Mouse (Mus musculus): Measurements from ENCODE around the gene Tmem39b.
"Not testable (repeated sequence)": the region's sequence is repeated elsewhere in the genome, so short reads cannot be mapped to it uniquely, and the experiment has no call there.

Gene Tmem39b

DNA sequence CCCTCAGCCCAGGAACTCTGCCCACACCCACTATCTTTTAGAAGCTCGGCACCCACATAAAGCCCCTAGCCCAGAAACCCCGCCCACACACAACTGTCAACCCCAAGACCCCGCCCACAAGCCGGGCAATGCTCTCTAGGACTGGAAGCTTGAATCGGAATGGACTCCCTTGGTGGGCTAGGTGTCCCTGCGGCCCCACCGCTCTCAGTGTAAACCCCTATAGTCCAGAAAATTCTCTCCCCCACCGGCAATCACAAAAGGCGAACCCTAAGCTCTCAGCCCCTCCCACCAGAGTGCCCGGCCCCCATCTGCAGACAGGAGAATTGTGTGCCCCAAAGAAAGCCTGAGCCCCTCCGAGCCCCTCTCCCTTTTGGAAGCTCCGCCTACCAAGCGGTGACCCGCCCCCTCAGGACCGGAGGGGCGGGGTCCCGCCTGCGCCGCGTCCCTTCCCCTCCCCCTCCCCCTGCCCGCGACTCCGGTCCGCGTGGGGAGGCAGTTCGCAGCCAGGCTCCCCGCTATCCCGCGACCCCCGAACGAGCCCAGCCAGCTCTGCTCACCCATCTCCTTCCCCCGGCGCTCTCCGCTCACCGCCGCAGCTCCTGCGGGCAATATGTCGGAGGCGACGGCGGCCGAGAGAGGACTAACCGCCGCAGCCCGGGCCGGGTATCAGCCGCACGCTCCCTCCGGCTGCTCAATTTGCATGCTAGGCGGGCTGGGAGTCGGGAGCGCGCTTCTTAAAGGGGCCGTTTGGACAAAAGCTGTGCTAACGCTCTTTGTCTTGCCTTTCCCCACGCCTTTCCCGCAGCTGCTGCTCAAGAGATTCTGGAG lies at the start of gene Tmem39b:
TSS of gene Tmem39b (minus strand) at position 681 of the 828 bp plus-strand sequence.
- DNase-seq: peak; percentile 89

DNA sequence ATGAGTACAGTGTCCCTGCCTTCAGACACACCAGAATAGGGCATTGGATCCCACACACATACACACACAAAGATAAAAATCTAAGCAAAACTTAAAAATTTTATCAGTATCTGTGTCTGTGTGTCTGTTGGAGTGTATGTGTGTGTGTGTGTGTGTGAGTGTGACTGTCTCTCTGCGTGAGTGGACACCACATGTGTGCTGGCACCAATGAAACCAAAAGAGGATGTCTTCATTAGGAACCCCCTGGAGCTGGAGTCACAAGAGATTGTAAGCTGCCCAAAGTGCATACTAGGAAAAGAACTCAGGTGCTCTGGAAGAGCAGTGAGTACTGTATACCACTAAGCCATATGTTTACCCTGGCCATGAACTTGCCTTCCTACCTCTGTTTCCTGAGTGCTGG lies 49.5 kb upstream of the Tmem39b start:
- DNase-seq: no peak

DNA sequence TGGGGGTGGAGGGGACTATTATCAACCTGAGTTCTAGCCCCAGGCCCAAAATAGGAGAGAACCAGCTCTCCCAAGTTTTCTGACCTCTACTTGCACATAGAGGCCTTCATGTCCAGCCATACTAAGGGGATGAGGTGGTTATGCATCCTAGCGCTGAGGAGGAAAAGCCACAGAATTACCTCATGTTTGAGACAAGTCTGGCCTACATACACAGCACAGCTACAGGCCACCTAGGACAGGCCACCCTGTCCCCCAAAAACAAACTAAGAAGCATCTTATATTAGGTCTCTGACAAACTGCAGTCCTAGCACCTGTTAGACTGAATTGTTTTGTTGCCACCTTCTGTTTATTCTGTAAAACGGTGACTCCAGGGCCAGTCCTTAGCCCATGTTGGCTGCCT lies 46.9 kb upstream of the Tmem39b start:
- peak; percentile 11 for DNase-seq

DNA sequence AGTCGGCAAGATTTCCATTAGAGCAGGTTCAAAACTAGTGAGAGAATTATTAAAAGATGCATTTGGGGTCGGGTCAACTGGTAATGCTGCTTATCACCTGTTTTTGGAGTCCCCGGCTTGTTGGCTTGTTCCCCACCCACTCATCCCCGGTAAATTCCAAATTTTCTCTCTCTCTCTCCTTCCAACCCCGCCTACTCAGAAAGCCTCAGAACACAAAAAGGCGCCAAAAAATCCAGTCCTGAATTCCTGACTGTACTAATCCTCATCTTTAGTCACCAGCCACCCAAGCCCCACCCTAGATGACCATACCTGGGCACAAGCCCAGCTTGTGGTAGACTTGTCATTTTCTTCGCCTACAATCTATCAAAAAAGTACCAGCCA lies 46.4 kb upstream of the Tmem39b start:
- no peak for DNase-seq

DNA sequence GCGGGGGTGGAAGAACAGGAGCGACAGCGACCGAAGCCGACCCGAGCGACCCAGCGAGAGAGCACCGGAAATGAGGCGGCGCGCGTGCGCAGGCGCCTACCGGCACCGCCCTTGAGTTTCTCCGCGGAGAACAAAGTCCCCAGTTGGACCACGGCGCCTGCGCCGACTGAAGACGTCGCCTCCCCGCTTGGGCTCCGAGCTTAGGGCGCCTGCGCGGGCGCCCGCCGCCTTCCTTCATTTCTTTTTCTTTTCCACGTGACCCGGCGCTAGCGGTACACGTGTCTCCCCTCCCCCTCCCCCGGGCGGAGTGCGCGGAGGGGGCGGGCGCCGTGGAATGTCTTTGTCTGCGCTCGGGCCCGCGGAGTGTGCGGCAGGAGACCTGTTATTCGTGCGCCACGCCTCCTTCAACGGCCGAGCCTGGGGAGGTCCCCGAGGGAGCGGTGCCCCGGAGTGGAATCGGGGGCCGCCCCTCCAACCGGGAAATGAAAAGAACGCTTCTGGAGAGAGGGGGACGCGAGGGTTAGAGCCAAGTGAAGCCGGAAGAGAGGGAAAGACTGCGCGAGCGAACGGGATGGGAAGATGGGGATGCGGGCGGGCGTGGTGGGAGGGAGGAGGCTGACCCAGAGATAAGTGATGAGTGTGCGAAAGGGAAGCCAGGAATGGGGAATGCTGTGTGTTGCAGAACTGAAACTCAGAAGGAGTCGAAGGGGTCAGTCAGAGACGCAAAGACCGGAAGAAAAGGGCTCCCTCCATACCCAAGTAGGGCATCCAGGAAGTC lies 45.8 kb upstream of the Tmem39b start, which contains the start of gene Khdrbs1:
TSS of gene Khdrbs1 (minus strand) at position 72 of the 778 bp plus-strand sequence.
- peak; percentile 94 for DNase-seq

DNA sequence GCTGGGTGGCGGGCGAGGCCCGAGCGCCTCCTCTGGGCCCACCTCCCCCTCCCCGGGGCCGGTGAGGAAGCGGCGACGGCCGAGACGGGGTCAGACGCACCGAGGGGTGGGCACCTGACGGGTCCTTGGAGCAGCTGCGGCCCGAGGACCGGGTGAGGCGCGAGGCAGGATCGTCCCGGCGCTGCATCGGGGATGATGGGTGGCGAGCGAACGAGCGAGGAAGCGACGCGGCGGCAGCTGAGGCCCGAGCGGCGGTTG lies 45.3 kb upstream of the Tmem39b start:
- DNase-seq: no peak

DNA sequence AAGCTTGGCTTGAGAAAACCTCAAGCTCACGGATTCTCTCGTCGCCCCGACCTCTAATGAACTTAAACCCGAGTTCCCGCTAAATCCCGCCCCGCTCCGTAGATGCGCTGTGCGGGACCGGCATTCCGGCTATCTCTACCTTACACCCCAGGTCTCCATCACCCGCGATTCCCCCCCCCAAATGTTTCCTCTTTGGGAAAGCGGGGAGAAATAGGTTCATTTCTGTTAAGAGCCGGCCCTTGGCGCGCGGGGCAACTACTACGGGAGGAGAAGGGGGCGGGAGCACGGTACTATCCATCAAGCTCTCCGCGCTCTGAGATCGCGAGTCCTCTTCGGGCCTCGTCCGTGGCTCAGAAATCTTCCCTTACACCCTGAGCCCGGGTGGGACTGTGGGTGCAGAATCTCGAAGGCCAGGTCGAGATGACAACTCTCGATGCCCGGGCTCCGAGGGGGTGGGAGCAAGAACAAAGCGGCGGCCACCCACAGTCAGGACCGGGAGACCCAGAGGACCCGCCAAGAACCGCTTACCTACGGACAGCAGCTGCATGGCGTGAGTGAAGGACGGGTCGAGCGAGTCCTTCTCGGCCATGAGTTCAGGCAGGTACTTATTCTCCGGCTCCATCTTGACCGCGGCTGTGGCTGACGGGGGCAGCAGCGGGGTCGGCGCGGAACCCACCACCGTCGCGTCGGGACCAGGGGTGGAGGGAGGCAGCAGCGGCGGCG lies 44.8 kb upstream of the Tmem39b start:
- DNase-seq: no peak

DNA sequence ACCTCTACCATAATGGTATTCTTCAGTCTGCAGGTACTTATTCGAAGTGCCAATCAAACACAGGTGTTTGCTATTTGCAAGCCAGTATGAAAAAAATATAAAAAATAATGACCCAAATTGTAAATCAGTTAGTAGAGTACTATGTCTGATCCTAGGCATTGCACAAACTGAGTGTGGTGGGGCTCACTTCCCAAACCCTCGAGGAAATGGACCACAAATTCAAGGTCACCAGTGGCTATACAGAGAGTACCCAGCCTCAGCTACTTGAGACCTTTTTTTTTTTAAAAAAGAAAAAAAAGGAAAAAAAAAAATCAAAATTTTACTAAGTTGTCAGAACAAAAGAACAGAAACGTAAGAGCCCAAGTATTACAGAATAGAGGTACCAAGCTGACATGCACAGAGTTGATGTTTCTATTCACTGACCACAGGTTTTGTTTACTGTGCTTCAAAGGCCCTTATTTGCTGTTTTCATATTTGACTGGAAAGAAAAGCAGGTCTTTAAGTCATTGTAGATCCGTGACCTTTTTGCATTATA lies 42.5 kb upstream of the Tmem39b start:
- no peak for DNase-seq

DNA sequence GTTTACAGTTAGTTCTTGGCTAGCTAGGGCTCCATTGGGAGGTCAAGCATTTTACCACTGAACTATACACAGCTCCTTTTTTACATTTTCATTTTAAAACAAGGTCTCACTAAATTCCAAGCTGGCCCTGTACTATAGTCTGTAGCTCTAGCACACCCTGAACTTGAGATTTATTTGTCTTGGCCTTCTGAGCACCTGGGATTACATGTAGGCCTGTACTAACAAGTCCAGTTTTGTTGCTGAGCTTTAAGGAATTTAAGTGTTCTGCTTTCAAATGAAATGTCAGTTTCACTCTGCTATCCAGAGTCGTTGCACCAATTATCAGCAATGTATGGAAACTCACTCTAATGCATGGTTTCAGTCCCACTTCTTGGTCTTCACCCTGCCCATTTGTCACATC lies 39.5 kb upstream of the Tmem39b start:
- no peak for DNase-seq

DNA sequence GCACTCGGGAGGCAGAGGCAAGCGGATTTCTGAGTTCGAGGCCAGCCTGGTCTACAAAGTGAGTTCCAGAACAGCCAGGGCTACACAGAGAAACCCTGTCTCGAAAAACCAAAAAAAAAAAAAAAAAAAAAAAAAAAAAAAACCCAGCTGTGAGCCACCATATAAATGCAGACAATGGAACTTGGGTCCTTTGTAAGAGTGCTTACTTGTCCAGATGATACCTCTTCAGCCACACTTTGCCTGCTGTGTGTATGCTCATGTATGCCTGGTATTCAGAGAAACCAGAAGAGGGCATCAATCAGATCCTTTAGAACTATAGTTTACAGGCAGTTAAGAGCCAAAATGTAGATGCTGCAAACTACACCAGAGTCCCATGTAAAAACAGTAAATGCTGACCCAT lies 38.8 kb upstream of the Tmem39b start:
- DNase-seq: not testable (repeated sequence)

DNA sequence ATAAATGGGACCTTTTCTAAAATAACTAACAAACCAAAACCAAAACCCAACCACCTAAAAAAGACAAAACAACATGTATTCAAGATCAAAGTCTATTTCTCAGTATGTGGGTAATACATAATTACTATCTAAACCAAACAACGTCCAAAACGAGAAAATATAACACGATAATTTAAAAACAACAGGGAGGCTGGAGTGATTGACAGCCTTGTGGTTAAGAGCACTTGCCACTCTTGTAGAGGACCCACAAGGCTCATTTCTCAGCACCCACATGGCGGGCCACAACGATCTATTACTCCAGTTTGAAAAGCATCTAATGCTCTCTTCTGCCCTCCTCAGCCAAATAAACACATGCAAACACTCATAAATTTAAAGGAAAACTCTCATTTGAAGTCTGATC lies 34.8 kb upstream of the Tmem39b start:
- no peak for DNase-seq

DNA sequence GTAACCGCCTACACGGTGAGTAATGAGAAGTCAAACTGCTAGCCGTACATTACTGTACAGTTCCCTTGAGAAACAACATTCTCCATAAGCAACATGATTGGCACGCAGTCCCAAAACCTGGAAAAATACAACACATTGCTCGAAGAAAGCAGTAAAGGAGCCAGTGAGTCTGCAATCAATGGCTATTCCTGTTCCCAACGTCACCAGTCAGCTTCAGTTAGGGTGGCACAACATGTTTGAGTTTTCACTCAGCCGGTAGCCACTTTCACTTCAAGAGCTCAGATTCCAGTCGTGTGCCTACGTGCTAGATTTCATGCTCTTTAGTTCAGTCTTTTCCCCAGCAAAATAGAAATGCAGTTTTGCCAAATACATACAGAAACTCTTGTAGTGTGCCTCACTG lies 19.7 kb upstream of the Tmem39b start:
- DNase-seq: no peak

DNA sequence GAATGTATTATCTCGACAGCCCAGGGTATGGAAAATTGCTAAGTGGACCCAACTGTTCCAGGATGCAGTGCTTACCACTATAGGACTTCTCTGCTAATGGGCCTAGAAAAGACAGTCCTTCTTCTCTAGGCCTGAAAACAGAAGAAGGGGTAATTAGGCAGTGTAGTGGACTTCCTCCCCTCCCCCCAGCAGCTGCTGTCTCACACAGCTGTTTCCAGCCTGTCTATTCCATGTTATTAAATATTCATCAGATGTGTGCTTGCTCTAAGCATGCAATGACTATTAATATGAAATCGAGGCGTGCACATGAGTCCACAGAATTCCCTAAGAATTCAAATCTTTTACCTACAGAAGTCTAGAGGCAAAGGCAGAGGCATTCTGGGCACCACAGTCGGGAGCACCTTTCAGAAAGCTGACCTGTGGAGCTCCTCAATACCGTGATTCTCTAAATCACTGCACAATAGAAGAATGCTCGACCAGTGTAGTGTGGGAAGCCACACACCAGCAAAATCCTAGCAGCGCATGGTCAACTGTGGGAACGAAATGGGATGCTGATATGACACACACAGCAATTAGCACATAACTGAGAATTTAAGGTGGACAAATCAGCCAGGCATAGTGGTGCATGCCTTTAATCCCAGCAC lies 13.0 kb upstream of the Tmem39b start:
- no peak for DNase-seq

DNA sequence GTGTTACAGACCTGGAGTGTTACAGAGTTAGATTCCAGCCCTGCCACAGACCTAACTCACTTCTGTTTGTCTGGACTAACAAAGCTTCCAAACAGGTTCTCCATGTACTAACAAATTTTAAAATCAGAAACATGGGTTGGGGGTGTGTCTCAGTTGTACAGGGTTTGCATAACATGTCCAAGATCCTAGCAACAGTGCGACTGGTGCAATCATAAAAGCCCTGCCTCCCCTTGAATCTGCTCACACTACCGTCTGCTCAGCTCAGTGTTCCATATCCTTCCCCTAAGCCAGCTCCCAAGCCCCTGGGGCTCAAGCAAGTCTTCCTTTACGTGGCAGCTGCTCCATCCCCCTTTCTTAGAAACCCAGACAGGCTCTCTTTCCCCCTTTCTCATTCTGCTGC lies 10.1 kb upstream of the Tmem39b start:
- no peak for DNase-seq

DNA sequence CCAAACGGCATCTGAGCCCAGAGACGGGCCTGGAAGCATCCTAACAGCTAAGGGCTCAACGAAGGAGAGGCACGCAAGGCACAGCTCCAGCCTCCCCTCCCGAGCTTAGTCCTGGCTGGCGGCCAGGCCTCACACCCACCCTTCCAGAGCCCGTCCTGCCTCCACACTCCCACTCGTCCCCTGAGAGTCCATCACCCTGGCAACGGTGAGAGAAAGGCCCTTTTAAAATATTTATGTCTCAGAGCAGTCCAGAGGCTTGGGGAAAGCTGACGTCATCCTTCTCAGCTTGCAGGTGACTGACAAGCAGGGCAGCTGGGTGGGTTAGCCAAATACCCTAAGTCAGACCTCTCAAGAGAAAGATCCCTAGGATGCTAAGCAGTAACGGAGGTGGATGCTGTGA lies 5.8 kb upstream of the Tmem39b start:
- no peak for DNase-seq

DNA sequence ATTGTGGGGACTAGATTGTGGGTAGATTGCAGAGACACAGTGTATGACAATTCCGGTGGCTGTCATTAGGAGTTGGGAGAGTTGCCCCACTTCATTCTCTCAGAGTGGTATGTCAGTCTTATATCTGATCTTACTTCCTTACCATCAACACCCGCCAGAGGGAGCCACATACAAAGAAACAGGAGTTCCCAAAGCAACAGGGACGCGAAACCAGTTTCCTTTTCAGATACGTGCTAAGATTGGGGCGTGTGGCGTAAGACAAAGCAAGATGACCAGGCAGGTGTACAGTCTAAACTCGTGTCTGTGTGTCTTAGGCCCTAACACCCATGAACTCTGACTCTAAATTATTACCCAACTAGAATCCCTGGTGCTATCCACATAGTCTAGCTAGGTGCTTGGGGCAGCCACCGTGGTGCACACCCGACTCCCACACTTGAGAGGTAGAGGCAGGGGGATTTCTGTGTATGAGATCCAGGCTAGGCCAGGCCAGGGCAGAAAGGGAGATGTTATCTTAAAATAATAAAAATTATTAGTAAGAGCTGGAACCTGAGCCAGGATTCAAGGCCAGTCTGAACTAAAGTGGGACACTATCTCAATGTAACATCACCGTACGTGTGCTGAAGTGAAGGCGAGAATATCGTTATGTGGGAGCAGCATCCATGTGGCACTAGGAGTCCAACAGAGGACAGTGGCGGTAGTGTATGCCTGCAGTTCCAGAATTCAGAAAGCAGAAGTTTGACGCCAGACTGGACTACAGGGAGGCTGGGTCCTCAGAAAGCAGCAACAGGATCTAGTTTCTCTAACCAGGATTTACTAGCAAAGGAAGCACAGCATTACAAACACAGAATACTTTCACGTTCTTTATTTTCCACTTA lies 5.1 kb upstream of the Tmem39b start:
- DNase-seq: peak; percentile 80

DNA sequence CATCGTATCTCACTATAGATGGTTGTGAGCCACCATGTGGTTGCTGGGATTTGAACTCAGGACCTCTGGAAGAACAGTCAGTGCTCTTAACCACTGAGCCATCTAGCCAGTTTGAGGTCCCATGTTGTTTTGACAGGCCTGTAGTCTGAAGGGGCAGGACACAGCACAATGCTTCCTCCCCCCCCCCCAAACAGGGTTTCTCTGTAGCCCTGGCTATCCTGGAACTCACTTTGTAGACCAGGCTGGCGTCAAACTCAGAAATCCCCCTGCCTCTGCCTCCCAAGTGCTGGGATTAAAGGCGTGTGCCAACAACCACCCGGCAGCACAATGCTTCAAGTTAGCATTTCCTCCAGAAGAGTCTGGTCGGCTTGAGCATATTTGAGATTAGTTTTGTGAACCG lies 4.0 kb upstream of the Tmem39b start:
- DNase-seq: not testable (repeated sequence)

DNA sequence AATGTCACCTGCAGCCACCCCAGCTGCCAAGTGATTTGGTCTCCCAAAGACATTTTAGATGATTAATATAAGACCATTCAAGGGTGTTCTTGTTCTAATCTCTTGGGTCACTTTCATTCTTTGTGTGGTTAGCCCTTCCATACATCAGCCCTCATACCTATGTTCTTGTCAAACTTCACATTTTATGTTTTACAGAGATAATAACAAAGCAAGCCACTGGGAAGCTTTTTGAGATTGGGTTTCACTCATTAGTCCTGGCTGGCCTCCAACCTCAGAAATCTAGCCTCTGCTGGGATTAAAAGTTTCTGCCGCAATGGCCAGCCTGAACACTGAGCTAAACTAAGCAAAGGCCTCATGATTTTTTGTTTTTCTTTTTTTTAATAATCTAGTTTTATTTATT lies 3.6 kb upstream of the Tmem39b start:
- DNase-seq: no peak

DNA sequence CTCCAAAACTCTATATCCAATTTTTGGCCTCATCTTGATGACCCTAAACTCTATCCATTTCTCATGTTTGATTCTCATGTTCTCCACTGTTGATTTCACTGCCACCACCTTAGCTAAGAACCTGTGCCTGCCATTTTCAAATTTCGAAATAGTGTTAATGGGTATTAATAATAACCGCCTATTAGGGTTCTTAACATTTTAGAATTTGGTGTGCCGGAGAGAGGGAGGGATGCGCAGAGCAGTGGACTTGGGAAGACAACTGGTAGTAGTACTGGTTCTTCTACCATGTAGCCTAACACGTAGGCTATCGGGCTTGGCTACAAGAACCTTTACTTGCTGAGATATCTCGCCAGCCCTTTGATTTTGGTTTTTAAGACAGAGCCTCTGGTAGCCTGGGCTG lies 553 bp upstream of the Tmem39b start:
- DNase-seq: no peak

DNA sequence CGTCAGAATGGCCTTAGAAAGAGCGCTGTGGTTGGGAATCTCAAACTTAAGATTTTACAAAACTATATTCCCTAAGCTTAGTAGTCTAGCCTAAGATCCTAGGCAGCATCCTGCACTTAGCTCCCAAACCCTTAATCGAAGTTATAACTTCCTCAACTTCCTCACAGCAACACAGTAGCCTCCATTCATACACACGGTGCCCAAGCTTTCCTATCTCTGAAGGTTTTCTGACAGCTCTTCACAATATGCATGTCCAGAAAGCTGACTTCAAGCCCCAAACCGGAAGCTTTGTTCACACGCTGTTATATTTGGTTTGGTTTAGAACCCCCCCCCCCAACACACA lies 852 bp downstream of the Tmem39b start:
- DNase-seq: no peak

DNA sequence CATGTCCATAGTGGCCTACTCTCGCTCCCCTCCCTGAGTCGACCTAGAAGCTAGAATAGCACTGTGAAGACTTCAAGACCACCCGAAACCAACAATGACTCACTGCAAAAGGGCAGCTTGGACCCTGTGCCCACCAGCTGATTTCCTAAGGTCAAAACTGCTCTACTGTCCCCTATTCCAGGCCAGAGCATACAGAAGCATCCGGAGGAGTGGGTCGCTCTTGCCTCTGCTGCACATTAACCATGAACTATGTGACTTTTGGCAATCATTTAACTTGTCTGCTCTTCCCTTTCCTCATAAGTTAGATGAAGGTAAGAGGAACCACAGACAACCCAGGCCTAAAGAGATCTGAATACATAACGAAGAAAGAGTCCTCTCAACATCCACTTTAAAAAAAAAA lies 12.1 kb downstream of the Tmem39b start:
- no peak for DNase-seq

DNA sequence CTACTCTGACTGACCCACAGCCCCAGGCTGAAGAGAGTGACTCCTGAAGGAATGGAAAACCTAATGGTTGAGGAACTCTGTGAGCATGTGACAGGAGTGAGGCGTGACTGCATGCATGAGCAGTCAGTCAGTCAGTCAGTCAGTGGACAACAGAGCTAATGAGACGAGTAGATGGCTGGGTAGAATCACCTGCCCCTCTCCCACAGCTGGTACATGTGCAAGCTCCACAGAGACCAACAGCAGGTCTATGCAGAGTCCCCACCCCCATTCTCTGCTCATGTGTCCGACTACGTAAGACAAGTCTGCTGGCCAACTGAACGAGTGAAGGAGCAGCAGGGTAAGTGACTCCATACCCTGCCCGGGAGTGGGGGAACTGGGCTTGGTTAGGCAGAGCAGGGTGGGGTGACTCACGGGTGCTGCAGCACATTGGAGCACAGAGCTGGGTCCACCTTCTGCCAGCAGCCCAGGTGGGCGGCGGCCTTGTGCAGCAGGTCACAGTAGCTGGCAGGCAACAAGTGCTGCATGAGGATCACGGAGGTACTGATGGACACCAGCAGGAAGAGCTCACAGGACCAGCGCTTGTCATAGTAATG lies 12.6 kb downstream of the Tmem39b start:
- DNase-seq: no peak
